Mouse (Mus musculus) heart, embryonic 10.5 days (tissue): Measurements from ENCODE around the gene Lclat1. TPM values are rescaled to one million over a fixed set of nuclear protein-coding genes. Genes with fewer than 3 reads are reported as not detected.

Experiments used
- DNase-seq: peaks from one replicate; pipeline ENCODE4 v3.0.0-alpha.2; 2017; ENCODE audit warnings: low spot score
- H3K27ac ChIP-seq: fragments of 300-500 bp; sonication (generic); 2 replicates; pipeline ENCODE4 v1.5.1; 2016; ENCODE audit warnings: mild to moderate bottlenecking
- H3K27me3 ChIP-seq: fragments of 300-500 bp; sonication (generic); 2 replicates; pipeline ENCODE4 v1.6.1; 2016; ENCODE audit warnings: mild to moderate bottlenecking; ENCODE audit not compliant: poor library complexity, insufficient read depth, severe bottlenecking
- H3K36me3 ChIP-seq: fragments of 300-500 bp; sonication (generic); 2 replicates; pipeline ENCODE4 v1.6.1; 2016; ENCODE audit warnings: mild to moderate bottlenecking, moderate library complexity
- H3K4me1 ChIP-seq: fragments of 300-500 bp; sonication (generic); 2 replicates; pipeline ENCODE4 v1.6.1; 2016; ENCODE audit warnings: mild to moderate bottlenecking
- H3K4me3 ChIP-seq: fragments of 300-500 bp; sonication (generic); 2 replicates; pipeline ENCODE4 v1.5.1; 2016; ENCODE audit warnings: mild to moderate bottlenecking, moderate library complexity
- H3K9me3 ChIP-seq: fragments of 300-500 bp; sonication (generic); 2 replicates; pipeline ENCODE4 v1.6.1; 2016; ENCODE audit warnings: mild to moderate bottlenecking, moderate library complexity
- WGBS: fragments of 180-500 bp; shearing (Covaris S2); methylation state at CpG from one replicate; pipeline ENCODE4 v1.1.7; 2016; 5-methylcytosine and 5-hydroxymethylcytosine counted together
- polyA plus RNA-seq: library from polyadenylated mRNA; unstranded; fragments of >200 nt; fragmentation: Nextera tagmentation; extraction: Ambion mirVana; gene quantifications from 2 replicates; pipeline ENCODE4 v1.2.1, GENCODE M21; 2016

Lclat1 gene
- polyA plus RNA-seq, 1 experiment from 2014 or later, result 24.4 TPM

DNA sequence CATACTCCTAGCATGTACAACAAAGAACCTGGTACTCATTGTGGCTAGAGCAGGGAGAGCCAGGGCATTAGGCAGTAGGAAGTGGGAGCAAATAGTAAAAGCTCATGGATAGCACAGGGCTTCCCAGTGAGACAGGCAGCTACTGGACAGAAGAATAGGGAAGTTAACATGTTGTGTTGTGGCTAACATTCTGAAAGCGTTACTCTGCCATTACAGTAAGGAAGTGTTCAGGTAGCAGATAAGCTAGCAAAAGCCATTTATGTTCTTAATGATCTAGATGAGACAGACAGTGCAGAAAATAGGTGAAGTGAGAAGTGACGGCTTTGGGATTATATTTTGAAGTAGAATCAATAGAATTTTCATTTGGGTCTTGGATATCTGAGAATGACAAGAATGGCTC is 118.8 kb downstream of the Lclat1 start:
- Histone ChIP-seq H3K4me1 (peaks cover 66% of the 10 kb centered on the region), H3K4me3 (no peak overlapping the region), H3K27ac (peak overlapping the region; percentile 90), H3K36me3 (peaks cover 5% of the 10 kb centered on the region; the same call in 1 of the 2 replicates), H3K9me3 (no peaks in the 10 kb centered on the region), H3K27me3 (no peaks in the 10 kb centered on the region)
- DNase-seq, result no peak
- 65% methylated on average over 2 of the region's 2 CpGs for WGBS

DNA sequence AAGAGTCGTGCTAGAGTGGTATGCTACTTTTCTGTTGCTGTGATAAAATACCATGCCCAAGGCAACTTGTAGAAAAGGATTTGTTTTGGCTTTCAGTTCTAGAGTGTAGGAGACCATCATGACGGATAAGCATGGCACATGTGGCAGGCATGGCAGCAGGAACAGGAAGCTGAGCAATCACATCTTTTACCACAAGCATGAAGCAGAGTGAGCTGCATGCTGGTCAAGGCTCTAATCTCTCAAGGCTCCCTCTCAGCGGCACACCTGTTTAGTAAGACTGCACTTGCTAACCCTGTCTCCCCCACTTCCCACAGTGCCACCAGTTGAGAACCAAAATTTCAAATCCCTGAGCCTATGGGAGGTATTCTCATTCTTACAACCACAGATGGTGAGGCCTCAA is 119.6 kb downstream of the Lclat1 start:
- H3K36me3 ChIP-seq, result peaks cover 5% of the 10 kb centered on the region; the same call in 1 of the 2 replicates
- no peak overlapping the region for H3K4me3 ChIP-seq
- 66% methylated on average over 3 of the region's 3 CpGs for WGBS

DNA sequence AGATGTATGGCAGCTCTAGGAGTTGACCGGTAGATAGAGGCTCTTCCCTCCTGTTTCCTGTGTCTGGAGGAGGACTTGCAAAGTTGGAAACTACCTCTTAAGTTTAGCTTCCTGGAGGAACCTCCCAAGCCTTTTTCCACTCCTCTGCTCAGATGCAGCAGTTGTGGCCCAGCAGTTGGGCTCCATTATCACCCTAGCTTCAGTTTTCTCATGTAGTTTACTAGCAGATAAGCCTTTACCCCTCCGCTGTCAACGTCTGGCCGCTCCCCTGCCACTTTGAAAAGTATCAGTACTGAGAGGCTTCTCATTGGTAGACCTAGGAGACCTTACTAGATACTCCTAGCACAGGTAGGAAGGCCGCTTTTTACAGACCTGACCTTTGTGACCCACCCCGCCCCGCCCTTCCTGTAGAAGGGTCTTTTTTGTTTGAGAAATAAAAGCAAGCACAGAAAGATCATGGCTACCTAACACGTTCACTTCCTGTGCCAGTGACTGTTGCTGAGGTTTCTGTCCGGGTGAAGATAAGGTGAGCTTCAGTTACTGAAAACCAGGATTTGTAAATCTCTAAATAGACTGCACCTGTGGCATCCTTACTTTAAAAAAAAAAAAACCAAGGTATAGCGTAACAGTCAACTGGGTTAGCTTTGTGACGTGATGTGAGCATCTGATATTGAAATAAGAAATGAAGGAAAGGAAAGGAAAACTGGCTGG is 121.8 kb downstream of the Lclat1 start:
- no peak overlapping the region for H3K4me3 ChIP-seq
- peaks cover 49% of the 10 kb centered on the region for H3K4me1 ChIP-seq
- no peaks in the 10 kb centered on the region for H3K9me3 ChIP-seq
- DNase-seq, result no peak
- no peak overlapping the region; the same call in 1 of the 2 replicates for H3K27ac ChIP-seq
- H3K27me3 ChIP-seq, result no peaks in the 10 kb centered on the region
- WGBS, result 67% methylated on average over 11 of the region's 11 CpGs
- peaks cover 5% of the 10 kb centered on the region; the same call in 1 of the 2 replicates for H3K36me3 ChIP-seq

More for the DNA sequence above, 119.6 kb downstream of the Lclat1 start:
- H3K9me3 ChIP-seq, result no peaks in the 10 kb centered on the region
- peak overlapping the region; percentile 90 for H3K27ac ChIP-seq
- no peak for DNase-seq
- H3K4me1 ChIP-seq, result peaks cover 58% of the 10 kb centered on the region
- no peaks in the 10 kb centered on the region for H3K27me3 ChIP-seq

DNA sequence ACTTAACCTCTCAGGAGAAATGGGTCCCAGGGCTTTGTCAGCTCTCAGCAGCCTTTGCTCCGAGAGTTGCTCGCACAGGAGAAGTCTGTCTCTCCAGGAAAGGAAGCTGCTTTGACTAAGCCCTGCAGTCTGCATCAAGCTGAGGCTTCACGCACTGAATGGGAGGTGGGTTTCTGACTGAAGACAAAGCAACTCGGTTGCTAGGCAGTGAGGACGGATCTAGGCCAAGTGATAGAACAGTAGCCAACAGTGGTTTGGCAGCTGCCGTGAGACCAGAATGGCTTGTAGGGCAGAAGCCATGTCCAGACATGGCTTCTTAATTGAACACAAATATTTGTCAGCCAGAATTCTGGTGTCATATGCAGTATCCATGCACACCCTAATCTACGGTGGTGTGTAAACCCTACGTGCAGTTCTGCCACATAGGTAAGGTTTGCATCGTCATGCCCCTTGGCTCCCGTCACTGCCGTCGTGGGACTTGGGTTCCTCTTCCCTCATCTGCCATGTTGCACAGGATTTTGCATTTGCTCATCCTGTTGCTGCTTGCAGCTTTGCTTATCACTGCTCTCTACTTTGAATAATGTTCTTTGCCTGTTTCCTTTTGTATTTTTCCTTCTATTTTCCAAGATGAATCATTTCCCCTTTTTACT is 122.7 kb downstream of the Lclat1 start:
- Histone ChIP-seq H3K27ac (peak overlapping the region; percentile 49; the same call in 1 of the 2 replicates), H3K4me3 (no peak overlapping the region), H3K36me3 (peaks cover 5% of the 10 kb centered on the region; the same call in 1 of the 2 replicates), H3K4me1 (peaks cover 40% of the 10 kb centered on the region), H3K27me3 (no peaks in the 10 kb centered on the region), H3K9me3 (no peaks in the 10 kb centered on the region)
- DNase-seq, result no peak
- WGBS, result 85% methylated on average over 12 of the region's 12 CpGs

DNA sequence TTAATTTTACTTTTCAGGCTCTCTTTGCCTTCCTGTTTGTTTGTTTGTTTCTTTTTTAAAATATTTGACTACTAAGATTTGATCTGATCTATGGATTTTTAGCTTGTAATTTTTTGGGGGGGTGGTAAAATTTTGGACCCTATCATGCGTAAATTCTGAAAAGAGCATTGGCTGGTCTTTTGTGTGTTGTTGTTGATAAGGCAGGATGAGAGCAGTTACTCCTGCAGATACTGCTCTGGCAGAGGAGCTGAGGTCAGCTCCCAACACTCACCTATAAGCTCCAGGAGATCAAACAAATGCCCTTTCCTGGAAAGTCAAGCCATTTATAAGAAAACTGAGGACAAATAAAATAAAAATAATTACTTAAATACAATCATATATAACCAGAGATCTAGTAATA is 123.6 kb downstream of the Lclat1 start:
- no peak overlapping the region for H3K4me3 ChIP-seq
- no peaks in the 10 kb centered on the region for H3K9me3 ChIP-seq
- H3K27ac ChIP-seq, result no peak overlapping the region
- H3K27me3 ChIP-seq, result no peaks in the 10 kb centered on the region
- peaks cover 5% of the 10 kb centered on the region; the same call in 1 of the 2 replicates for H3K36me3 ChIP-seq
- H3K4me1 ChIP-seq, result peaks cover 33% of the 10 kb centered on the region
- DNase-seq, result no peak
- 74% methylated on average over 1 of the region's 1 CpGs for WGBS

DNA sequence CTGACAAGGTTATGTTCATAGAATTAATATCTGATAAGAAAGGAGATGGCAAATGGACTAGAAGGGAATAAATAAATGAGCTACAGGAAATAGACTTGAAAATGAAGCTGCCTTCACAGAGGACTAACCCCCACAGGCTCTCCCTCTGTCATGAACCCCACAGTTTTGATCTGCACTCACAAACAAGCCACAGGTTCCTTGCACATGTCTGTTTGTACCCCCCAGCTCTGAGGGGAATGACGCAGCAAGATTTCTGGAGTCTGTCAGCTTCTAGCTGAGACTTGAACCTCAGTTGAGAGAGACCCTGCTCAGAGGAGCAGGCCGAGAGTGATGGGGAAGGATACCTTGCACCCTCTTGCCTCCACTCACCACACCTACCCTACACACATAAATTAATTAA is 124.8 kb downstream of the Lclat1 start:
- H3K27me3 ChIP-seq, result no peaks in the 10 kb centered on the region
- DNase-seq, result no peak
- no peak overlapping the region for H3K27ac ChIP-seq
- no peaks in the 10 kb centered on the region for H3K9me3 ChIP-seq
- H3K4me3 ChIP-seq, result no peak overlapping the region
- peaks cover 21% of the 10 kb centered on the region for H3K4me1 ChIP-seq
- H3K36me3 ChIP-seq, result peaks cover 5% of the 10 kb centered on the region; the same call in 1 of the 2 replicates
- WGBS, result 86% methylated on average over 2 of the region's 2 CpGs

DNA sequence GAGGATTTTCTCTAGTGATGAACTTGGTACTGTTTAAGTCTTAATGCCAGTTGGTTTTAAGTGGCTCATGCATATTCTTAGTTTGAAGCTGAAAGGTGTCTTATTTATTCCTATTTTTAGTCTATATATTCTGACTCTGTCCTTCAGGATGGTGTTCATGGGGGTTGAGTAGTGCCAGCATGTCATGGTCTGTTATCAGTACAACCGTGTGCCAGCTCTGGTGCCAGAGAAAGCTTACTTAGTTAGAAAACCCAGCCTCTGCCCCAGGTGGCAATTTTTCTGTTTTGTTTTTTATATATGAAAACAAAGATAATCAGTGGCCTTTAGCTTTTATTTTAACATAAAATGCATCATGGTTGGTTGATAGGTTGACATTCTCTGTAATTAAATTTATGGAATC is 126.2 kb downstream of the Lclat1 start:
- H3K36me3 ChIP-seq, result peaks cover 5% of the 10 kb centered on the region; the same call in 1 of the 2 replicates
- H3K4me1 ChIP-seq, result peaks cover 11% of the 10 kb centered on the region
- no peaks in the 10 kb centered on the region for H3K9me3 ChIP-seq
- H3K27me3 ChIP-seq, result no peaks in the 10 kb centered on the region
- DNase-seq, result no peak
- no peak overlapping the region for H3K4me3 ChIP-seq
- H3K27ac ChIP-seq, result no peak overlapping the region
- WGBS, result 81% methylated on average over 1 of the region's 1 CpGs

DNA sequence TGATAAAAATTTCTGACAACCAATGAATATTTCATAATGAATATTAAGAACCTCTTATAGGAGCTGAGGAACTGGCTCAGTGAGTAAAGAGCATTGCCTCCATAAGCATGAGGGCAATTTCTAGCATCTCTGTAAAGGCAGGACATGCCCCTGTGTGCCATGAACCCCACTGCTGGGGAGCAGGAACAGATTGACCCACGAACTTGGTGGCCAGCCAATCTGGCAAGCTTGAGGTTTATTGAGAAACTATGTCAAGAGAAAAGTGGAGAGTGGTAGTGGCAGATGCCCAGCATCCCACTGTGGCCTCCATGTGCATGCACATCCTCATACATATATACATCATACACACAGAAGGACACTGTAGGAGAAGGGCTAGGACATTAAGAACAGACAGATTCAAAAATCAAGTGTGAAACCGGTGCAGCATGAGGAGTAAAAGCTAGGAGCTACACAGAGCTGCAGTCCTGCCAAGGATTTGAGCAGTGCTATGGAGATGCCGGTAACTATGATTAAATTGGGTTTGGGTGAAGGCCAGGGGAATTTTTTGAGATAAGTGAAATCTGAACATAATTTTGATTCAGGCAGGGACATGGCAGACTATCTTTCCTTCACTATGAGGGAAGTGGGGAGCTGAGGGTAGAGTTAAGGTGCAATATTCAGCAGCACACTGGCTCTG is 129.5 kb downstream of the Lclat1 start:
- no peak overlapping the region for H3K27ac ChIP-seq
- 77% methylated on average over 3 of the region's 3 CpGs for WGBS
- no peak for DNase-seq

DNA sequence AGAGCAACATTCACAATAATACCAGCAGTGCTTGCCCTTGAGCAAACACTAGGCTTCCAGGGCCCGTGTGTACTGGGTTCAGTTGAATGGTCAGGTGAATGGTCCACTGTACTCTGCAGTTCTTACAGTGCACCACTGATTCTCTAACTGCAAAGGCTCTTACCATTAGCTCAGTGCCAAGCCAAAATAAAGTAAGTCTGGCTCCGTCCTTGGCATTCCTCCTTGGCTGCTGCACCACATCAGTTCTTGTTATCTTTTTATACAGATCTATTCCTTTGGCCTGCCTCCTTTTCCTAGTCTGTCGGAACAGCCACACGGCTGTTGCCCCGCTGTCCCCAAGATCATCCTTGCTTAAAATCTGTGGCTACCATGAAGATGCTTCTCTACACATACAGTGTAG is 130.7 kb downstream of the Lclat1 start:
- DNase-seq, result no peak
- Histone ChIP-seq H3K4me1 (peaks cover 5% of the 10 kb centered on the region; the same call in 1 of the 2 replicates), H3K36me3 (peaks cover 16% of the 10 kb centered on the region; the same call in 1 of the 2 replicates), H3K9me3 (no peaks in the 10 kb centered on the region), H3K27ac (no peak overlapping the region), H3K27me3 (no peaks in the 10 kb centered on the region), H3K4me3 (no peak overlapping the region)
- WGBS, result 90% methylated on average over 5 of the region's 5 CpGs

More for the DNA sequence above, 129.5 kb downstream of the Lclat1 start:
- Histone ChIP-seq H3K36me3 (peaks cover 12% of the 10 kb centered on the region; the same call in 1 of the 2 replicates), H3K4me1 (0 out of 2 replicates have a peak, but pooled peaks cover 3% of the 10 kb centered on the region), H3K4me3 (no peak overlapping the region), H3K9me3 (no peaks in the 10 kb centered on the region), H3K27me3 (no peaks in the 10 kb centered on the region)

DNA sequence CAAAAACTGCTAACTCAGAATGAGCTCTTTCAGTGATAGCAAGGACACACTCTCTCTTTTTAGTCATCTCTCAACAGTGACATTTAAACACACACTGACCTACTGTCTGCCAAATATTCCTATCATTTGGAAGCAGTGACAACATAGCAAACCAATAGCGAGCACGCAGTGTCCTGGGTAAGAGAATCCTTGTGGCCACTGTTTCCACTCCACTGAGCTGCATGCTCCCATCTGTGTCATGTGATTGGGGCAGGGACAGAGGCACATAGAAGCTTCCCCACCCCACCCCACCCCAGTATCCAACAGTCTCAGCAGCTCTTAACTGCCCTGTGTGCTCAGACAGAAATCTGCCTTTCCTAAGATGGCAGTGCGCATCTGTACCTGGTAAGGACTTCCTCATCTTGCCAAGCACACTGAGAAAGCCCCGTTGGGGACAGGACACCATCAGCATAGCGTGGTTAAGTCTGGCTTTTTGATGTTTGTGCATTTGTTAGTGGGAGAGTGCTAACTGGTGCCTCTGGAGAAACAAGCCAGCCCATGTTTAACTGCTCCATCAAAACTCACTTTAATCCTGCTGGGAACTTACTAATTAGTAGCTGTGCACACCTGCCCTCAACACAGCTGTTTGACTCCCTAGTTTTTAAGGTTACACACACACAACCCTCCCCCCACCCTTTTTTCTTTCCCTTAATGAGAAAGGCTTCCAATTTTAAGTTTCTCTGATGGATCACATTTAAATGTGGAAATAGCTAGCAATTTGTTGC is 133.5 kb downstream of the Lclat1 start:
- H3K4me3 ChIP-seq, result no peak overlapping the region
- WGBS, result 84% methylated on average over 5 of the region's 5 CpGs
- no peaks in the 10 kb centered on the region for H3K27me3 ChIP-seq
- DNase-seq, result no peak
- no peak overlapping the region for H3K27ac ChIP-seq
- H3K9me3 ChIP-seq, result no peaks in the 10 kb centered on the region
- H3K4me1 ChIP-seq, result peaks cover 32% of the 10 kb centered on the region
- peaks cover 20% of the 10 kb centered on the region; the same call in 1 of the 2 replicates for H3K36me3 ChIP-seq

DNA sequence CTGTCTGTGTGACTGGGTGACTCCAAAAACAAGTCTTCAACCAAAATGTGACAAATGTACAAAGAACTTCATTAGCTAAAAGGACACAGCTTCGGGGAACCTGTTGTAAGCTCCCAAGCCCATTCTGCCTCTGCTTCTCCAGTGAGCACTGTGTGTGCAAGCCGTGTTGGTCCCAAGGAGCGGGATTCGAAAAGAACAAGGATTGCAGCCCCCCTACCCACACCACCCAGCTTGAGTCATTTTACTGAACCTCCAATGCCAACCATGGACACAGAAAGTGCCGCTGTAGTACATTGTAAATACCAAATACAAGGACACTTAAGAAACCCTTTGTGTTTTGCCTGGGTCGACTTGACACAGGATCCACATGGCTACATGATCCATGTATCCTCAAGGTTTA is 135.9 kb downstream of the Lclat1 start:
- no peak overlapping the region for H3K4me3 ChIP-seq
- H3K27me3 ChIP-seq, result no peaks in the 10 kb centered on the region
- no peak for DNase-seq
- H3K36me3 ChIP-seq, result peaks cover 20% of the 10 kb centered on the region; the same call in 1 of the 2 replicates
- peaks cover 39% of the 10 kb centered on the region for H3K4me1 ChIP-seq
- 92% methylated on average over 6 of the region's 6 CpGs for WGBS
- H3K27ac ChIP-seq, result no peak overlapping the region; the same call in 1 of the 2 replicates
- no peaks in the 10 kb centered on the region for H3K9me3 ChIP-seq

DNA sequence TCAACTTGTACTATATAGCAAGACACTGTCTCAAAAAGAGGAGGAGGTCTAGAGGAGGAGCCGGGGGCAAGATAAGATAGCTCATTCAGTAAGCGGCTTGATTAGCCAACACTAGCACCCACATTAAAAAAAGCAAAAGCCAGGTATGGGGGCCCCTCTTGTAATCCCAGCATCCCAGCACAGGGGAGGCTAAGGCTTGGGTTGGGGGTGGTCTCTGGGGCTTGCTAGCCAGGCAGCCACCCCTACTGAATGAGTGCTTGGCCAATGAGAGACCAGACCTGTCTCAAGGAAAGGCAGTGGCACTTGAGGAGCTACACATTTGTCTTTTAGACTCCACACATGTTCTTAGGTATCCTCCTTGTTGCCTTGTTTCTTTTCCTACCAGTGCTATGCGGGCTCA is 136.8 kb downstream of the Lclat1 start:
- WGBS, result 71% methylated on average over 3 of the region's 3 CpGs
- no peak for DNase-seq
- H3K4me3 ChIP-seq, result no peak overlapping the region
- H3K9me3 ChIP-seq, result no peaks in the 10 kb centered on the region
- peaks cover 20% of the 10 kb centered on the region; the same call in 1 of the 2 replicates for H3K36me3 ChIP-seq
- H3K27ac ChIP-seq, result peak overlapping the region; percentile 63
- peaks cover 39% of the 10 kb centered on the region for H3K4me1 ChIP-seq
- H3K27me3 ChIP-seq, result no peaks in the 10 kb centered on the region
